Mouse (Mus musculus): Measurements from ENCODE around the gene Tmc8.
"Not testable (repeated sequence)": the region's sequence is repeated elsewhere in the genome, so short reads cannot be mapped to it uniquely, and the experiment has no call there.

Gene Tmc8

GRCm38 (mm10) chr11:117774925-117775324, 7.0 kb upstream of the Tmc8 start:
- no peak for DNase-seq (ENCODE audit: low spot score)

- DNase-seq (ENCODE audit: low spot score), result no peak
These were observed 6.3 kb upstream of the Tmc8 start for GRCm38 (mm10) chr11:117775540-117775939.

- DNase-seq (ENCODE audit: low spot score), result no peak
These were observed 5.6 kb upstream of the Tmc8 start for GRCm38 (mm10) chr11:117776085-117776792.

GRCm38 (mm10) chr11:117777111-117777510, 4.8 kb upstream of the Tmc8 start:
- DNase-seq (ENCODE audit: low spot score), result no peak

GRCm38 (mm10) chr11:117778031-117778430, 3.8 kb upstream of the Tmc8 start:
- DNase-seq (ENCODE audit: low spot score), result no peak

- no peak for DNase-seq (ENCODE audit: low spot score)
These were observed 2.9 kb upstream of the Tmc8 start for GRCm38 (mm10) chr11:117778851-117779433.

- no peak for DNase-seq (ENCODE audit: low spot score)
These were observed 2.3 kb upstream of the Tmc8 start for GRCm38 (mm10) chr11:117779434-117780198.

GRCm38 (mm10) chr11:117780199-117780515, 1.7 kb upstream of the Tmc8 start:
- no peak for DNase-seq (ENCODE audit: low spot score)

- DNase-seq (ENCODE audit: low spot score), result no peak
These were observed 1.2 kb upstream of the Tmc8 start for GRCm38 (mm10) chr11:117780582-117781111.

GRCm38 (mm10) chr11:117781199-117781821, 566 bp upstream of the Tmc8 start:
- DNase-seq (ENCODE audit: low spot score), result no peak

- DNase-seq (ENCODE audit: low spot score), result no peak
These were observed 794 bp downstream of the Tmc8 start for GRCm38 (mm10) chr11:117782705-117783034.

- DNase-seq (ENCODE audit: low spot score), result no peak
These were observed 1.2 kb downstream of the Tmc8 start for GRCm38 (mm10) chr11:117783089-117783488.

- DNase-seq (ENCODE audit: low spot score), result no peak
These were observed 1.9 kb downstream of the Tmc8 start for GRCm38 (mm10) chr11:117783683-117784309.

- DNase-seq (ENCODE audit: low spot score), result no peak
These were observed 4.4 kb downstream of the Tmc8 start for GRCm38 (mm10) chr11:117786294-117786693.

- DNase-seq (ENCODE audit: low spot score), result not testable (repeated sequence)
These were observed 6.6 kb downstream of the Tmc8 start for GRCm38 (mm10) chr11:117788481-117788880.

GRCm38 (mm10) chr11:117790286-117790685, 8.4 kb downstream of the Tmc8 start:
- DNase-seq (ENCODE audit: low spot score), result peak; percentile 61

- no peak for DNase-seq (ENCODE audit: low spot score)
These were observed 9.0 kb downstream of the Tmc8 start for GRCm38 (mm10) chr11:117790703-117791440.

- no peak for DNase-seq (ENCODE audit: low spot score)
These were observed 9.5 kb downstream of the Tmc8 start for GRCm38 (mm10) chr11:117791441-117791761.

- no peak for DNase-seq (ENCODE audit: low spot score)
These were observed 10.5 kb downstream of the Tmc8 start for GRCm38 (mm10) chr11:117792281-117792888.

- no peak for DNase-seq (ENCODE audit: low spot score)
These were observed 12.2 kb downstream of the Tmc8 start for GRCm38 (mm10) chr11:117794035-117794551.

- no peak for DNase-seq (ENCODE audit: low spot score)
These were observed 15.1 kb downstream of the Tmc8 start for GRCm38 (mm10) chr11:117796954-117797353.

All from left cerebral cortex, adult 11 months (tissue).